Mouse (Mus musculus) left cerebral cortex, postnatal 36 days (tissue): ENCODE measurements around the gene Npsr1. TPM values are rescaled to one million over a fixed set of nuclear protein-coding genes. Genes with fewer than 3 reads are reported as not detected.

Experiments
- DNase-seq, 2 experiments: peaks; one replicate each; pipeline ENCODE4 v3.0.0; 2021 to 2022; ENCODE audit warnings: low spot score in 2 of 2, mixed read lengths in 1 of 2
- intact Hi-C: fragments of 180-260 bp; cut with DNase I; formaldehyde crosslinking; loops from one replicate; pipeline ENCODE4 v1.15.1; 2025
- total RNA-seq, 2 experiments: library from RNA; stranded (reverse); gene quantifications; 2 replicates each; pipeline ENCODE4 v1.2.3; 2021

Gene Npsr1
- total RNA-seq, 2 experiments from 2014 or later = 3.7 to 4.9 TPM

GRCm38 (mm10) chr9:24211636-24212035, 113.8 kb downstream of the Npsr1 start:
- peak; percentile 74 to 76 for DNase-seq
- intact Hi-C loops = loop anchor here (5.0 kb wide), 1 partner anchor 714 kb away; no protein-coding TSS in a partner anchor

GRCm38 (mm10) chr9:24217721-24218120, 119.9 kb downstream of the Npsr1 start:
- intact Hi-C loops = no loop called here
- DNase-seq = peak; percentile 17 to 19

- intact Hi-C loops = no loop called here
These were observed 138.7 kb downstream of the Npsr1 start for GRCm38 (mm10) chr9:24236461-24236860.

GRCm38 (mm10) chr9:24247557-24247956, 149.8 kb downstream of the Npsr1 start:
- DNase-seq = no peak
- intact Hi-C loops = no loop called here

More at GRCm38 (mm10) chr9:24236461-24236860, 138.7 kb downstream of the Npsr1 start:
- DNase-seq = no peak

GRCm38 (mm10) chr9:24254236-24254635, 156.4 kb downstream of the Npsr1 start:
- peak in 1 of 2 experiments; percentile 5 for DNase-seq
- intact Hi-C loops = no loop called here

GRCm38 (mm10) chr9:24280498-24281287, 182.9 kb downstream of the Npsr1 start:
- DNase-seq = no peak
- intact Hi-C loops = no loop called here

GRCm38 (mm10) chr9:24282617-24283016, 184.8 kb downstream of the Npsr1 start:
- no peak for DNase-seq
- intact Hi-C loops = no loop called here

GRCm38 (mm10) chr9:24283071-24283470, 185.3 kb downstream of the Npsr1 start:
- peak; percentile 21 to 24 for DNase-seq
- intact Hi-C loops = no loop called here

- no peak for DNase-seq
- intact Hi-C loops = no loop called here
These were observed 185.7 kb downstream of the Npsr1 start for GRCm38 (mm10) chr9:24283536-24283935.

- intact Hi-C loops = no loop called here
- DNase-seq = peak in 1 of 2 experiments; percentile 8
These were observed 186.7 kb downstream of the Npsr1 start for GRCm38 (mm10) chr9:24284239-24285084.

GRCm38 (mm10) chr9:24285419-24285818, 187.6 kb downstream of the Npsr1 start:
- DNase-seq = no peak
- intact Hi-C loops = no loop called here

GRCm38 (mm10) chr9:24291385-24291784, 193.6 kb downstream of the Npsr1 start:
- DNase-seq = no peak
- intact Hi-C loops = no loop called here

GRCm38 (mm10) chr9:24293252-24293959, 195.6 kb downstream of the Npsr1 start:
- DNase-seq = no peak
- intact Hi-C loops = no loop called here

GRCm38 (mm10) chr9:24302906-24303305, 205.1 kb downstream of the Npsr1 start:
- DNase-seq = no peak
- intact Hi-C loops = no loop called here

- intact Hi-C loops = no loop called here
- DNase-seq = no peak
These were observed 209.2 kb downstream of the Npsr1 start for GRCm38 (mm10) chr9:24306990-24307389.

- intact Hi-C loops = no loop called here
- DNase-seq = no peak
These were observed 209.6 kb downstream of the Npsr1 start for GRCm38 (mm10) chr9:24307400-24307799.

- DNase-seq = peak in 1 of 2 experiments; percentile 13
- intact Hi-C loops = no loop called here
These were observed 218.0 kb downstream of the Npsr1 start for GRCm38 (mm10) chr9:24315835-24316234.

GRCm38 (mm10) chr9:24331661-24332060, 233.9 kb downstream of the Npsr1 start:
- intact Hi-C loops = no loop called here

GRCm38 (mm10) chr9:24341321-24341720, 243.5 kb downstream of the Npsr1 start:
- intact Hi-C loops = no loop called here
- DNase-seq = no peak

More at GRCm38 (mm10) chr9:24331661-24332060, 233.9 kb downstream of the Npsr1 start:
- DNase-seq = no peak

GRCm38 (mm10) chr9:24347011-24347410, 249.2 kb downstream of the Npsr1 start:
- intact Hi-C loops = no loop called here

More at GRCm38 (mm10) chr9:24347011-24347410, 249.2 kb downstream of the Npsr1 start:
- DNase-seq = no peak
